Mouse (Mus musculus) stomach, postnatal 0 days (tissue): ENCODE results near the gene Gm8947. TPM values are rescaled to one million over a fixed set of nuclear protein-coding genes. Genes with fewer than 3 reads are reported as not detected.

Experiments used
- ATAC-seq: fragments of 200-750 bp; cut with Nextera tagmentation; 2 replicates; pipeline ENCODE4 v1.8.0; 2017; ENCODE audit not compliant: low FRiP score, low TSS enrichment
- DNase-seq: peaks from one replicate; pipeline ENCODE4 v3.0.0-alpha.2; 2016; ENCODE audit warnings: low spot score
- H3K27ac ChIP-seq: fragments of 300-500 bp; sonication (generic); replicated peaks from 2 replicates; pipeline ENCODE4 v1.5.1; 2014; ENCODE audit warnings: mild to moderate bottlenecking, control low read depth
- H3K27me3 ChIP-seq: fragments of 300-500 bp; sonication (generic); 2 replicates; pipeline ENCODE4 v1.6.1; 2014; ENCODE audit warnings: low read length; ENCODE audit not compliant: control insufficient read depth, insufficient read depth
- H3K36me3 ChIP-seq: fragments of 300-500 bp; sonication (generic); 2 replicates; pipeline ENCODE4 v1.6.1; 2014; ENCODE audit warnings: low read length, mixed read lengths; ENCODE audit not compliant: control insufficient read depth, insufficient read depth
- H3K4me1 ChIP-seq: fragments of 300-500 bp; sonication (generic); replicated peaks from 2 replicates; pipeline ENCODE4 v1.6.1; 2014; ENCODE audit warnings: antibody characterized with exemption; ENCODE audit not compliant: control insufficient read depth, insufficient read depth
- H3K4me2 ChIP-seq: fragments of 300-500 bp; sonication (generic); replicated peaks from 2 replicates; pipeline ENCODE4 v1.6.1; 2014; ENCODE audit warnings: low read depth, mild to moderate bottlenecking, control low read depth, moderate library complexity
- H3K4me3 ChIP-seq: fragments of 300-500 bp; sonication (generic); 2 replicates; pipeline ENCODE4 v1.5.1; 2014; ENCODE audit warnings: low read depth, low read length, control low read depth
- H3K9ac ChIP-seq: fragments of 300-500 bp; sonication (generic); 2 replicates; pipeline ENCODE4 v1.6.1; 2014; ENCODE audit warnings: mild to moderate bottlenecking, low read length, control low read depth, mixed read lengths
- H3K9me3 ChIP-seq: fragments of 300-500 bp; sonication (generic); 2 replicates; pipeline ENCODE4 v1.6.1; 2016; ENCODE audit warnings: low read length; ENCODE audit not compliant: control insufficient read depth
- CTCF ChIP-seq: IDR thresholded peaks from 2 replicates; pipeline ENCODE4 v1.5.1; 2016; ENCODE audit warnings: antibody characterized with exemption, low read depth, mild to moderate bottlenecking, moderate library complexity
- EP300 ChIP-seq: optimal IDR thresholded peaks from 2 replicates; pipeline ENCODE3; 2016; ENCODE audit warnings: antibody characterized with exemption
- WGBS: fragments of 180-500 bp; shearing (Covaris S2); extraction: QIAGEN DNeasy Blood & Tissue Kit; methylation state at CpG from one replicate; pipeline ENCODE4 v1.1.7; 2014; 5-methylcytosine and 5-hydroxymethylcytosine counted together
- polyA plus RNA-seq: library from polyadenylated mRNA; unstranded; fragments of >200 nt; fragmentation: Nextera tagmentation; extraction: Ambion mirVana; gene quantifications from 2 replicates; pipeline ENCODE4 v1.2.1, GENCODE M21; 2015

The Gm8947 gene
- polyA plus RNA-seq, 1 experiment from 2014 or later = 0.05 TPM

DNA sequence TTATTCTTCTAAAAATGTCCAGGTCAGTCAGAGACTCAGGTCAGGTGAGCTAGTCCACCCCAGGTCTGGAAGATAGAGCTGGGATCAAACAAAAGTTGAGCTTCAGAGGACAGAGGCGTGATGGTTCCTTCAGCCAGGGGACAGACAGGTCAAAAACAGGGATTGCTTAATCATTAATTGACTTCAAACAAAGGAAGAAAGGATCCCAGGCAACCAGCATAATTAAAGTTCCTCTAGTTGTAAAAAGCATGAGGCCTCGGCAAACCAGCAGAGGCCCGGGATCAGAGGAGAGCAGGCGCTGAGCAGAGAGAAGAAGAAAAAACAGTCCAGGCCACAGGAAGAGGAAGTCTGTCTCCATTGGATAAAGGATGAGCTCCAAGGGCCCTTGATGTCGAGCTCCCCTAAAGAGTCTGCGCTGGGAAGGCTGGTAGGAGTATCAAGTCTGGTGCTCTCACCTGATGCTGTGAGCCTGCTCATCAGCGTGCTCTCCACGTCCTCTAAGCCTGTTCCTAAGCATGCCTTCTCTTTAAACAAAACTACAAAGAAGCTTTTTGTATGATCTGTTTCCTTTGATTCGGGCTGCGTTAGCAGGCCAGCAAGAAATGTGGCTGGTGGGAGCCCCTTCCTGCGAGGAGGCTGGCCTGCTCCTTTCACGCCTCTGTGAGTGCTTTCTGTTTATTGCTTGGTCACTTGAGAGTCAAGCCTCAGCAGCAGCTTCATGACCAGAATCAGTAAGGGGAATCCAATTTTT is 24.7 kb upstream of the Gm8947 start:
- Histone ChIP-seq H3K27me3 (no peaks in the 10 kb centered on the region), H3K9me3 (no peaks in the 10 kb centered on the region), H3K4me3 (no peak overlapping the region), H3K36me3 (no peaks in the 10 kb centered on the region), H3K4me1 (0 out of 2 replicates have a peak, but pooled peaks cover 3% of the 10 kb centered on the region), H3K27ac (no peak overlapping the region), H3K4me2 (no peak overlapping the region), H3K9ac (no peak overlapping the region)
- WGBS = 38% methylated on average over 12 of the region's 12 CpGs
- TF ChIP-seq CTCF = no peak
- TF ChIP-seq EP300 = no peak
- DNase-seq = no peak
- ATAC-seq = no peak

DNA sequence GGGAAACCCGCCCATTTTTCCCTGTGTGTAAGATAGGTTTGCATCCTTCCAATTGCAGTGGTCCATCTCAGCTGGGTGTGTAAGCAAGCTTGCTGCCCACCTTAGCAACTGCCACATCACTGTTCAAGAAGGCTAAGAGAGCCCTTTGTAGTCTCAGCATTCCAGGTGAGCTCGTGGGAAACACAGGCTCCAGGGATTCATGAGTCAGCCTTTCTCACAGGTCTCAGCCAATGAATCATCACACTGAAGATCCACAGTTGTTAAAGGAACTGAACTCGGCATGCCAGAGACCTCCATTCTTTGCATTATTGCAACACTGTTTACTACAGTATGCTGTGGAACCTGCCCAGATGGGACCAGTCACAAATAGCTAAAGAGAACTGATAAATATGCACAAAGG is 23.5 kb upstream of the Gm8947 start:
- Histone ChIP-seq H3K36me3 (no peaks in the 10 kb centered on the region), H3K27ac (no peak overlapping the region), H3K9me3 (no peaks in the 10 kb centered on the region), H3K4me1 (0 out of 2 replicates have a peak, but pooled peaks cover 3% of the 10 kb centered on the region), H3K27me3 (no peaks in the 10 kb centered on the region), H3K4me3 (no peak overlapping the region), H3K9ac (no peak overlapping the region), H3K4me2 (no peak overlapping the region)
- DNase-seq (no peak), ATAC-seq (peak; percentile 46; the same call in 1 of the 2 replicates)
- no peak for TF ChIP-seq CTCF
- TF ChIP-seq EP300 = no peak
- WGBS = 53% methylated on average over 3 of the region's 3 CpGs

DNA sequence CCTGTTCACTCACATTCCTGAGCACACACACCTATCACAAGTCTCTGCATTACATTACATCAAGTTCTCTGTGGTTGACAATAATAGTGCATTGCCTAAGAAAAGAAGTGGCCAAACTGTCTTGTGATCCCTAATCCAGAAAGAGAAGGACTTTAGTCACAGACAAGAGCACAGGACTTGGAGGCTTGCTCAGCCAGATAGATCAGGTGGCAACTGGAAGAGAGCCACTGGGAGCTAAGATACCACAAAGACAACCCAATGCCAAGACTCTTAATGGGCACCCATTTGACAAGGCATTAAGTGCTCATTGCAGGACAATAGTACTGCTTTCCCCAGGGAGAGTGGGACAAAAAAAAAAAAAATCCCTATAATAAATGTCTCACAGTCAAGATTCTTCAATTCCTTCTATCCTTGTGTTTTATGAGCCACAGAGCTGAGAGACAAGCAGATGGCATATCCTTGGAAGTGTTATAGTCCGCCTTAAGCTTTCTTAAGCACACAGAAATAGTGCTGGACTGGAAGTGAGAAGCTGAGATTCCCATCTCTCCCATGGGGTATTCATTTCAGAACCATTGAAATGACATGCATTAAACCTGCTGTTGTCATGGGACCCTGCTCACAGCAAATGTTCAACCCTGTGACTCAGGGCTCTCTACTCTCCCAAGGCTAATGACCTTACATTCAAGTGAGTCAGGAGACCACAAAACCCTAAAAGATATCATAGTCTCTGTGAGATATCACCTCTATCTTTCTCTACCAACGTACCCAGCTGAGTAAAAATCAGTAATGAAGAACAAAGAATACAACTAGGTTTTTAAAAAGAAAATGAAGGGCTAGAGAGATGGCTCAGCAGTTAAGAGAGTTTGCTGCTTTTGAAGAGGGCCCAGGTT is 20.4 kb upstream of the Gm8947 start:
- 81% methylated on average over 2 of the region's 2 CpGs for WGBS

DNA sequence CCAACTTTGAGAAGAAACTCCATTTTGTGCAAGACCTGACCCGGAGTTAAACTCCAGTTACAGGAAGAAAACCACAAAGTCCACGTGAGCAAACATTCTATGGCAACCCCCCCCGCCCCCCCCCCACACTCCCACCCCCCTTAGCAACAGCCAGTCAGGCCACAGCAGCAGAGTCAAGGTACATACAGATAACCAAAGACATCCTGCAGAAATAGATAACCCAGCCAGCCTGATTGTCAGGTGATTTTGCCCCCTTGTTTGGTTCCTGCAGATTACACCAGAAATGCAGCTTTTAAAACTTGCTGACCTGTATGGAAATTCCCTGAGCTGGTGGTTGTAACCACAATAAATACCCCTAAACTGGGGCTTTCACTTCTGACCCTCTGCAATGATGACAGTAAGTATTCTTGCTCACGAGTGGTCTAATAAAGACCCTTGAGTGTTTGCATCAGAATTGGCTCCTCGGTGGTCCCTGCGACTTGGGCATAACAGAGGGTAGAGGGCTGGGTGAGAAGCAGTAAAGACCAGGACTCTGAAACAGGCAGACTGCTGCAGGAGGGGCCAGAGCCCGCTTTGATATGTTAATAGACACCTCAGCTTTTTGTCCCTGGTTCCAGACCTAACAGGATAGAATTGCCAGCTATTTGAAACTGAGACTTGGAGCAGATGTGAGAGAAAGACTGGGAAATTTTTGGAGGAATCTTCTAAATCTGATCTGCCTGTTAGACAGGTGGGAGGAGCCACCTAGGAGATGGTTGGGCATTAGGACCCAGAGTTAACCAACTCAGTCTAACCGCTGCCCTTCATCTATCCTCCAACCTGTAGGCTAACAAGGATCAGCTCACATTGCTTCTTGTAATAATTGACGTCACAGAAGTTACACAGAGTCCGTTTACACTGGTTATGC is 14.9 kb upstream of the Gm8947 start:
- Histone ChIP-seq H3K9ac (no peak overlapping the region), H3K4me3 (no peak overlapping the region)

More for the DNA sequence above, 20.4 kb upstream of the Gm8947 start:
- Histone ChIP-seq H3K27ac (no peak overlapping the region), H3K4me2 (no peak overlapping the region), H3K27me3 (no peaks in the 10 kb centered on the region), H3K4me3 (no peak overlapping the region), H3K4me1 (0 out of 2 replicates have a peak, but pooled peaks cover 3% of the 10 kb centered on the region), H3K9ac (no peak overlapping the region), H3K9me3 (no peaks in the 10 kb centered on the region), H3K36me3 (no peaks in the 10 kb centered on the region)
- no peak for ATAC-seq
- no peak for TF ChIP-seq EP300
- no peak for TF ChIP-seq CTCF
- no peak for DNase-seq

DNA sequence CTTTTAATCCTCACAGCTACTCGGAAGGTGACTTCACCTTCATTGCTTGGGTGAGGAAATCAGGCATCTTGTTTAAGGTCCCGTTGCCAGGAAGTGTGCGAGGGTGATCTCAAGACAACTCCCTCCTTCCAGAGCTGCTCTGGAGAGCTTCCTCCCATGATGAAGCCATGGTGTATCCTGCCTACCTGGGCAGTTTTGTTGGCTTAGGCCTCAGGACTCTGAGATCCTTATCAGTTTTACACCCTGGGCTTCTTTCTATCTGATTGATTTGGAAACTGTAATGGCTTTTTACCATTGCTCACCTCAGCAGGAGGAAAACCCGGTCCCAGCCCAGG is 14.3 kb upstream of the Gm8947 start:
- Histone ChIP-seq H3K27ac (no peak overlapping the region), H3K4me2 (peak overlapping the region; percentile 20), H3K36me3 (no peaks in the 10 kb centered on the region), H3K9ac (no peak overlapping the region), H3K4me3 (no peak overlapping the region), H3K9me3 (no peaks in the 10 kb centered on the region), H3K4me1 (no peaks in the 10 kb centered on the region), H3K27me3 (no peaks in the 10 kb centered on the region)
- DNase-seq (no peak), ATAC-seq (no peak)
- TF ChIP-seq EP300 = no peak
- no peak for TF ChIP-seq CTCF
- WGBS = 10% methylated on average over 4 of the region's 4 CpGs

More for the DNA sequence above, 14.9 kb upstream of the Gm8947 start:
- H3K27me3 ChIP-seq = no peaks in the 10 kb centered on the region
- H3K36me3 ChIP-seq = no peaks in the 10 kb centered on the region
- H3K27ac ChIP-seq = no peak overlapping the region
- H3K4me2 ChIP-seq = peak overlapping the region; percentile 20; the same call in 1 of the 2 replicates
- ATAC-seq = peak; percentile 98
- TF ChIP-seq CTCF = no peak
- no peak for TF ChIP-seq EP300
- peak; percentile 44 for DNase-seq
- no peaks in the 10 kb centered on the region for H3K9me3 ChIP-seq
- H3K4me1 ChIP-seq = no peaks in the 10 kb centered on the region
- WGBS = 17% methylated on average over 9 of the region's 10 CpGs
